Mouse (Mus musculus) G1E (cell line): ENCODE measurements around the gene Zfp683.

Experiments
- CTCF ChIP-seq: IDR thresholded peaks from 2 replicates; pipeline ENCODE4 v1.5.1; 2012; ENCODE audit warnings: low read depth, low read length, inconsistent platforms, mixed read lengths
- GATA1 ChIP-seq: IDR thresholded peaks from 2 replicates; pipeline ENCODE4 v1.6.1; 2012; ENCODE audit warnings: borderline replicate concordance, low read length, inconsistent platforms, mixed read lengths
- GATA2 ChIP-seq: IDR thresholded peaks from 2 replicates; pipeline ENCODE4 v1.6.1; 2012; ENCODE audit warnings: low read depth, low read length, inconsistent platforms, borderline replicate concordance
- POLR2AphosphoS5 ChIP-seq: IDR thresholded peaks from 2 replicates; pipeline ENCODE4 v1.6.1; 2012; ENCODE audit warnings: low read depth, low read length, inconsistent platforms; ENCODE audit not compliant: insufficient replicate concordance
- TAL1 ChIP-seq: conservative IDR thresholded peaks from 2 replicates; pipeline ENCODE4 v1.6.1; 2012; ENCODE audit warnings: low read depth, low read length, inconsistent platforms, mixed read lengths

DNA sequence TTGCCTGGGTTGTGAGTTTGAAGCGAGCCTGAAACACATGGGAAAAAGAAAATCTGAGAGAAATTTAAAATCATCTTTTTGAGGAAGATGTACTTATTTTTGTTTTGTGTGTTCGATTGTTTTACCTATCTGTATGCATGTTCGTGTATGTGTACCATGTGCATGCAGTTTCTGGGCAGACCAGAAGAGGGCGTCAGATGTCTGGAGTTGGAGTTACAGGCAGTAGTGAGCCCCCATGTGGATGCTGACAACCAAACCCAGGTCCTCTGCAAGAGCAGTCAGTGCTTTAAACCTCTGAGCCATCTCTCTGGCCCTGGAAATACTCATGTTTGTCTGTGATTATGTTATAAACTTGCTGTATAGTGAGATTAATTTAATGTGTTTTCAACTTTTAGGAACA is 31.4 kb downstream of the Zfp683 start:
- TF ChIP-seq GATA1 (no peak), CTCF (0 out of 2 replicates have a peak, but pooled peaks have one; percentile 20), POLR2AphosphoS5 (no peak), TAL1 (no peak), GATA2 (no peak)
